Mouse (Mus musculus) liver, adult 2 months (tissue): Measurements from ENCODE around the gene Npepl1. TPM values are rescaled to one million over a fixed set of nuclear protein-coding genes. Genes with fewer than 3 reads are reported as not detected.

ENCODE experiments used
- DNase-seq: peaks from one replicate; pipeline ENCODE4 v3.0.0-alpha.2; 2011; ENCODE audit warnings: low read depth, low spot score; ENCODE audit errors: extremely low read depth
- H3K27ac ChIP-seq: fragments of 200-500 bp; replicated peaks from 2 replicates; pipeline ENCODE4 v1.5.1; 2012; ENCODE audit warnings: low read depth, mild to moderate bottlenecking, control low read depth, inconsistent platforms, low read length; ENCODE audit not compliant: insufficient read depth
- H3K27me3 ChIP-seq: fragments of 200-500 bp; 2 replicates; pipeline ENCODE4 v1.6.1; 2012; ENCODE audit warnings: mild to moderate bottlenecking, moderate library complexity, low read length, inconsistent platforms; ENCODE audit not compliant: control insufficient read depth, insufficient read depth
- H3K36me3 ChIP-seq: fragments of 200-500 bp; 2 replicates; pipeline ENCODE4 v1.6.1; 2012; ENCODE audit warnings: low read length, inconsistent platforms; ENCODE audit not compliant: control insufficient read depth, insufficient read depth
- H3K4me1 ChIP-seq: fragments of 200-500 bp; 2 replicates; pipeline ENCODE4 v1.6.1; 2011; ENCODE audit warnings: low read length; ENCODE audit not compliant: control insufficient read depth, insufficient read depth
- H3K4me3 ChIP-seq: fragments of 200-500 bp; 2 replicates; pipeline ENCODE4 v1.5.1; 2011; ENCODE audit warnings: low read depth, mild to moderate bottlenecking, control low read depth, low read length, moderate library complexity; ENCODE audit not compliant: insufficient read depth
- H3K79me2 ChIP-seq: fragments of 200-500 bp; 2 replicates; pipeline ENCODE4 v1.6.1; 2012; ENCODE audit warnings: inconsistent platforms, mild to moderate bottlenecking, low read length, moderate library complexity; ENCODE audit not compliant: control insufficient read depth, insufficient read depth
- H3K9ac ChIP-seq: fragments of 200-500 bp; 2 replicates; pipeline ENCODE4 v1.6.1; 2012; ENCODE audit warnings: low read depth, mild to moderate bottlenecking, control low read depth, inconsistent platforms, low read length
- CTCF ChIP-seq: fragments of 200-500 bp; IDR thresholded peaks from 2 replicates; pipeline ENCODE4 v1.5.1; 2011; ENCODE audit warnings: low read depth, low read length, control low read depth
- POLR2A ChIP-seq: fragments of 200-500 bp; IDR thresholded peaks from 2 replicates; pipeline ENCODE4 v1.6.1; 2011; ENCODE audit warnings: low read length, control low read depth; ENCODE audit not compliant: insufficient read depth; ENCODE audit errors: extremely low read depth
- WGBS: fragments of 180-500 bp; shearing (Covaris S2); methylation state at CpG from one replicate; pipeline ENCODE4 v1.1.7; 2018; 5-methylcytosine and 5-hydroxymethylcytosine counted together
- polyA plus RNA-seq: library from polyadenylated mRNA; depleted of rRNA; stranded (reverse); fragments of >200 nt; gene quantifications from 2 replicates; pipeline ENCODE4 v1.2.3, GENCODE M21; 2012; rRNA removed
- total RNA-seq: library from RNA; depleted of rRNA; stranded (reverse); fragments of >200 nt; gene quantifications from 2 replicates; pipeline ENCODE4 v1.2.3, GENCODE M21; 2014; rRNA removed

Gene Npepl1
- total and polyA plus RNA-seq, 2 experiments = 39.7 to 81.0 TPM

DNA sequence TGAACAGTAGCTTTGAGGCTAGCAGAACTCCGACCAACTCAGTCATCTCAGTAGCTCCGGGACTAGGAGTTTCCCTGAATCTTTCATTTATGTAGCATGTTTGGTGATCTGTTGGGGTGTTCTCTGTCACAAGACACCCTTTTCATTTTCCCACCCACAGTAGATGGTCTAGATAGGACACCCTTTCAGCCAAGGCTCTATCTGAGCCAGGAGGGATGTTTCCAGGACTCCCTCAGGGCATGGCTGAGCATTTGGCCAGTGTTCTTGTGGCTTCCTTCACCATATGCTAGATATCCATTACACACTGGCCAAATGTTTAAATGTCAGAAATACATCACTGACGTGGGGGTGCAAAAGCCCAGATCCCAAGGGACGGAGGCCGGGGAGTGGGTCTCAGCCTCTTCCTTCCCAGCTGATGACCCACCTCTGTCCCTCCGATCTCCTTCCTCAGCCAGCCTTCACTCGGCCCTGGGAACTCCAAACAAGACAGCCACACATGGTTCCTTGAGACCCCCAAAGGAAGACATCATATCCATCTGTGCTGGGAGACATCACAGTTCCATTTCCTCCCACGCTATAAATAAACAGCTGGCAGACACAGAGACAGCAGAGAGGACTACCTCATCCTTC is 20.4 kb downstream of the Npepl1 start:
- no peaks in the 10 kb centered on the region for H3K79me2 ChIP-seq
- H3K27ac ChIP-seq = no peak overlapping the region
- TF ChIP-seq CTCF = no peak

GRCm38 (mm10) chr2:174132413-174132969 is 22.3 kb downstream of the Npepl1 start:
- peak overlapping the region; percentile 35; the same call in 1 of the 2 replicates for H3K9ac ChIP-seq
- 33% methylated on average over 8 of the region's 8 CpGs for WGBS
- no peaks in the 10 kb centered on the region for H3K27me3 ChIP-seq
- no peaks in the 10 kb centered on the region for H3K36me3 ChIP-seq
- no peaks in the 10 kb centered on the region for H3K79me2 ChIP-seq
- TF ChIP-seq POLR2A (no peak), CTCF (no peak)
- H3K27ac ChIP-seq = no peak overlapping the region
- H3K4me1 ChIP-seq = peaks cover 2% of the 10 kb centered on the region; the same call in 1 of the 2 replicates
- H3K4me3 ChIP-seq = no peak overlapping the region
- DNase-seq = peak; percentile 85

More for the DNA sequence above, 20.4 kb downstream of the Npepl1 start:
- WGBS = 88% methylated on average over 8 of the region's 8 CpGs
- Histone ChIP-seq H3K4me1 (peaks cover 2% of the 10 kb centered on the region; the same call in 1 of the 2 replicates), H3K9ac (no peak overlapping the region), H3K4me3 (no peak overlapping the region), H3K36me3 (no peaks in the 10 kb centered on the region), H3K27me3 (no peaks in the 10 kb centered on the region)
- no peak for DNase-seq

GRCm38 (mm10) chr2:174159035-174159434 is 48.9 kb downstream of the Npepl1 start:
- no peak overlapping the region for H3K27ac ChIP-seq
- peaks cover 10% of the 10 kb centered on the region for H3K4me1 ChIP-seq
- H3K9ac ChIP-seq = no peak overlapping the region
- no peak overlapping the region for H3K4me3 ChIP-seq
- no peaks in the 10 kb centered on the region for H3K27me3 ChIP-seq
- 59% methylated on average over 10 of the region's 10 CpGs for WGBS
- no peaks in the 10 kb centered on the region for H3K79me2 ChIP-seq
- DNase-seq = peak; percentile 34
- H3K36me3 ChIP-seq = no peaks in the 10 kb centered on the region
- no peak for TF ChIP-seq CTCF
- no peak for TF ChIP-seq POLR2A

GRCm38 (mm10) chr2:174160461-174160860 is 50.3 kb downstream of the Npepl1 start:
- Histone ChIP-seq H3K9ac (no peak overlapping the region), H3K79me2 (no peaks in the 10 kb centered on the region), H3K4me3 (no peak overlapping the region), H3K27me3 (no peaks in the 10 kb centered on the region), H3K4me1 (peaks cover 10% of the 10 kb centered on the region), H3K27ac (no peak overlapping the region), H3K36me3 (no peaks in the 10 kb centered on the region)
- WGBS = 7% methylated on average over 3 of the region's 3 CpGs
- TF ChIP-seq POLR2A = no peak
- no peak for TF ChIP-seq CTCF
- peak; percentile 74 for DNase-seq

Other genes starting within 250 kb of the Npepl1 start
- gene Stx16, start 34.0 kb upstream of the Npepl1 start, total RNA-seq = 9.8 and 10.5 TPM in 2 replicates
- 12.1 and 14.6 TPM in 2 replicates for gene Stx16, start 34.0 kb upstream of the Npepl1 start, polyA plus RNA-seq
- gene Gnas, start 174.0 kb downstream of the Npepl1 start, total RNA-seq = 201 and 240 TPM in 2 replicates
- gene Gnas, start 174.0 kb downstream of the Npepl1 start, polyA plus RNA-seq = 412 and 417 TPM in 2 replicates
- gene Gm20721, start 236.4 kb downstream of the Npepl1 start, total RNA-seq = not detected in 2 replicates
- 0.10 and 0.31 TPM in 2 replicates for gene Gm20721, start 236.4 kb downstream of the Npepl1 start, polyA plus RNA-seq